Mouse (Mus musculus) C2C12 (cell line): Measurements from ENCODE around the gene Sla2.

Experiments used
- CEBPB ChIP-seq: IDR thresholded peaks from one replicate; pipeline ENCODE4 v1.6.1; 2011; ENCODE audit warnings: low read depth, mild to moderate bottlenecking, control low read depth, moderate library complexity
- CTCF ChIP-seq: IDR thresholded peaks from one replicate; pipeline ENCODE4 v1.5.1; 2011; ENCODE audit not compliant: control insufficient read depth, insufficient read depth, insufficient read length
- MAX ChIP-seq: IDR thresholded peaks from one replicate; pipeline ENCODE4 v1.6.1; 2011; ENCODE audit warnings: mild to moderate bottlenecking, control low read depth
- MYOD1 ChIP-seq: IDR thresholded peaks from one replicate; pipeline ENCODE4 v1.6.1; 2011; ENCODE audit warnings: low read depth; ENCODE audit not compliant: control insufficient read depth, insufficient read length
- USF1 ChIP-seq: IDR thresholded peaks from one replicate; pipeline ENCODE4 v1.6.1; 2011; ENCODE audit warnings: low read depth, mild to moderate bottlenecking, control low read depth, moderate library complexity

GRCm38 (mm10) chr2:156840301-156841027 is 46.5 kb downstream of the Sla2 start:
- TF ChIP-seq USF1 (no peak), CTCF (no peak), CEBPB (no peak), MAX (no peak), MYOD1 (no peak)
